Mouse (Mus musculus) thymus, adult 18-20 months (tissue): ENCODE results near the gene Gm10961.
A peak's percentile ranks its signal among the peaks of the same experiment; 100 is the strongest.
"Not testable (repeated sequence)": the region's sequence is repeated elsewhere in the genome, so short reads cannot be mapped to it uniquely, and the experiment has no call there.

Experiments used
- DNase-seq, 2 experiments: peaks; one replicate each; pipeline ENCODE4 v3.0.0; 2022; ENCODE audit warnings: mixed read lengths in 2 of 2

Gm10961 gene

DNA sequence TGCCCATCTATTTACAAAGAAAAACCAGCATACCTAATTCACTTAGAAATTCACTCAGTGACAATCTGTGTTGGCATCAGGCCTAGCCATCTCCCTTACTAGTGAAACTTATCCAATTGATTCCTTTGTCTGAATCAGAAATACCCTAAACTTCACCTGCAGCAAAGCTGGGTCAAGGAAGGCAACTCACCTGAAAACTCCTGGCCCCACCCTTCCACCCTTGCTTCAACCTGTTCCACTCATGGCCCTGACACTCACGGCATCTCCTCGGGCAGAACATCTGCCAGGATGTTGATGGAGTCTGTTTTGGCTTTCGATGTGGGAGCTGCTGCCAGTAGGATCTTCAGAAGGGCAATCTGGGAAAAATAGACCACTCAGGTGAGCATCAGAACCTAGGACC is 13.3 kb upstream of the Gm10961 start:
- no peak for DNase-seq

- no peak for DNase-seq
Measured at GRCm38 (mm10) chr3:107619911-107620310, 11.2 kb upstream of the Gm10961 start.

- DNase-seq, result no peak
Measured at GRCm38 (mm10) chr3:107621286-107622075, 9.6 kb upstream of the Gm10961 start.

DNA sequence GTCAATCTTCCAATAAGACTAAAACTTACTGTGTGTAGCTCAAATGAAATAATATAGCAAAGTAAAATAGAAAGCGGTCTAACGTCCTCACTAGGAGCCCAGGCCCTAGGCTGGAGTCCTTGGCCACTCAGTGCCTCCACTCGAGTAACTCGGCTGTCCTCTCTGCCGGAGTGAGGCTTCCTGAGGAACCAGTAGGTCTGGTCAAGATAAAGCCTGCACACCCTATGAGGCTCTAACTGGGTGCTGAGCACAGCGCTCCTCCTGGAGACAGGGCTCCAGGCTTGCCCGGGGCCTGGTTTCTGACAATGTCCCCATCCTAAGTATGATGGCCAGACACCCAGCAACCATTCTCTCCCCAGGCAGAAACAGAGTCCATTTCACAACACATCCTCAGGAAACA is 8.6 kb upstream of the Gm10961 start:
- no peak for DNase-seq

DNA sequence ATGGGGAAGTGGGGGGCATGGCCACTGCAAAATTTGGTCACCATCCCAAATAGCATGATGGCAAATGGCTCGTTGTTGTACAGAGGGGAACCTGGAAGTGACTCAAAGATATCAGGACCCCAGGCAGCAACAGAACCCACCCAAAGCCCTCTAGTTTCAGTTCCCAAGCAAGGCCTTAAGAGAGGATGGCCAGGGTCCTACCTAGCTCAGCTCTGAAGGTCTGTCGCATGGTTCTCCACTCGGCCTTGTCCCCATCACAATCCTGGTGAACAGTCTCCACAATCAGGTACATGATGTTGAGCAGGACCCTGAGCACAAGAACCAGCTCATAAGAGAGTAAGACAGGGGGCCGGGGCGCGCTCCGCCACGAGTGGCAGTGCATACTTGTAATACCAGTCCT is 6.7 kb upstream of the Gm10961 start:
- no peak for DNase-seq

GRCm38 (mm10) chr3:107625536-107625935 is 5.6 kb upstream of the Gm10961 start:
- no peak for DNase-seq

GRCm38 (mm10) chr3:107626751-107627150 is 4.4 kb upstream of the Gm10961 start:
- DNase-seq, result no peak

- no peak for DNase-seq
Measured at GRCm38 (mm10) chr3:107627641-107628040, 3.5 kb upstream of the Gm10961 start.

DNA sequence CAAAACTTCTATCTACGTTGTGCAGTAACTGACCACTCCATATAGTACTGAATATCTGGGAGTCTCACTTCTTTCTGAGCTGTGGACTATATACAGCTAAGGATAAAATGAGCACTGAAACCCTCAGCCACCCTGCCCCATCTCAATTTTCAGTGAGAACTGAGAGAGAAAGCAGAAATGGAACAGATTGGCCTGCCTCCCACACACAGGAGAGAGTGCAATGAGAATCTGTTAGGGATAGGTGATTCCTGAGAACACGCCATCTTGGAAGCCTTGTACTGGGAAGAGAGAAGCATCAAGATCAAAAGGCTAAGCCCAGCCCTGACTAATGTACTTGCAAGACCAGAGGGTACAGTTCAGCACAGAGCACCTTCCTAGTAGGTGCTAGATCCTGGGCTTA is 2.6 kb upstream of the Gm10961 start:
- no peak for DNase-seq

GRCm38 (mm10) chr3:107629411-107629810 is 1.7 kb upstream of the Gm10961 start:
- DNase-seq, result no peak

DNA sequence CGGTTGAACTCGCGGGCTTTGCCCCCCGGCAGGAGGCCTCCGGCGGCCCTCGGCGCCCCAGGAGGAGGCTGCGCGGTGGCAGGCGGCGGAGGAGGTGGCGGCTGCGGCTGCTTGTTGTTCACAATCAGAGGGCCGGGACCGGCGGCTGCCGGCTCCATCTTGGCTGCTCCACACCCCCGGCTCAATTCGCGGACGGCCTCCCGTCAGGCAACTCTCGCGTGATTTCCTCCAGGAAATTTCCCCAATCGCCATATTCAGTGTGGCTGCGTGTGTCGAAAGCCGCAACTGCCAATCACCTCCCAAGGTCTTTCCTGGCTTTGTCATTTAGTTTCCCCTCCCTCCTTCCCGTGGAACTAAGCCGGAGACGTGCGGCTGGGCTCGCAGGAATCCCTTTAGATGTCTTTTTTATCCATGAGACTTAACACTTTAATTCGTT is 419 bp downstream of the Gm10961 start, which contains the start of gene Strip1:
Gene Strip1 (minus strand): TSS at position 172 of the 436 bp plus-strand sequence.
- DNase-seq, result peak; percentile 78 to 88

DNA sequence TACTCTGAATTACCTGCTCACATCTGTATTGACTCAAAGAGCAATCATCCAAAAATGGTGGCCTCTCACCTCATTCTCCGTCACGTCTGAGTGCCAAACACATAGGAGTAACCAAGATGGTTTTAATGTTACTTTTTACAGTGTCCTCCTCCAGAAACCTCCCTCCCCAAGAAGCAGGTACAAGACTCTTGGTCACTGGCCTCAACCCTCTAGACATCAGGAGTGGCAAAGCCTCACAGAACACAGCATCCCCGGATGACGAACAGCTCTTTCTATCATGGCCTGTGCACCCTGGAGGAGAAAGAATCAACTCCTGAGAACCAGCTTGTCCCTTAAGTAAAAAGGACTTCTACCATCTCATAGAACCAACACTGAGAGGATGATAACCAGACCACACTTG is 1.7 kb downstream of the Gm10961 start:
- DNase-seq, result no peak

GRCm38 (mm10) chr3:107633906-107634305 is 2.8 kb downstream of the Gm10961 start:
- no peak for DNase-seq

DNA sequence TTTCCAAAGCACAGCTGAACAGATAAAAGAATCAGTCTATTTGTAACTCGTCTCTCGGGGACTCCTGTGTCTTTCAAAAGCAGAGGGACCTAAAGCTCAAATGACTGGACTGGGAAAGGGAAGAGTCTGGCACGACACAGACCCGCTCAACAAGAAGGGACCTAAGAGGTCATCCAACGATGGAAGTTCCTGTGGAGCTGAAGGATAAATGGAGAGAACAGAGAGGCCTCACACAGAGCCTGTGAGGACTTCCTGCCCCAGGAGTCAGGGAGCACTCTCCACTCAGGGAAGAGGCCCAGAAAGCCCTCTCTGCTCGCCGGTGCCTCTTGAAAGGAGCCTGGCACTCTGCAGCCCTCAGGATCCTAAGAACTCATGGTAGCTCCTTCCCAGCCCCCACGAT is 4.7 kb downstream of the Gm10961 start:
- DNase-seq, result no peak

DNA sequence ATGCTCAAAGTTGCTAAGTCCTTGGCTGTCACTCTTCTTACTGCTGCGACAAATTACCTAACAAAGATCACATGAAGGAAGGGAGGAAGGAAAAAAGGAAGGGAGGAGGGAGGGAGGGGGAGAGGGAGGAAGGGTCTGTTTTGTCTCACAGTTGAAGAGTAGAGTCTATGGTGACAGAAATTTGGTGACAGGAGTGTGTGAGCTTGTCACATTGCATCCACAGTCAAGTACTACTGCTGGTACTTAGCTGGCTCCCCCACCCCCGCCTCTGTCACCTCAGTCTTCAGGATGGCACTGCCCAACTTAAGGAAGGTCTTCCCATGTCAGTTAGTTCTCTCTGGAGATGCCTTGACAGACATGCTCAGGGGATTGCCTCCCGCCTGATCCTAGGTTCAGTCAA is 5.1 kb downstream of the Gm10961 start:
- DNase-seq, result no peak

DNA sequence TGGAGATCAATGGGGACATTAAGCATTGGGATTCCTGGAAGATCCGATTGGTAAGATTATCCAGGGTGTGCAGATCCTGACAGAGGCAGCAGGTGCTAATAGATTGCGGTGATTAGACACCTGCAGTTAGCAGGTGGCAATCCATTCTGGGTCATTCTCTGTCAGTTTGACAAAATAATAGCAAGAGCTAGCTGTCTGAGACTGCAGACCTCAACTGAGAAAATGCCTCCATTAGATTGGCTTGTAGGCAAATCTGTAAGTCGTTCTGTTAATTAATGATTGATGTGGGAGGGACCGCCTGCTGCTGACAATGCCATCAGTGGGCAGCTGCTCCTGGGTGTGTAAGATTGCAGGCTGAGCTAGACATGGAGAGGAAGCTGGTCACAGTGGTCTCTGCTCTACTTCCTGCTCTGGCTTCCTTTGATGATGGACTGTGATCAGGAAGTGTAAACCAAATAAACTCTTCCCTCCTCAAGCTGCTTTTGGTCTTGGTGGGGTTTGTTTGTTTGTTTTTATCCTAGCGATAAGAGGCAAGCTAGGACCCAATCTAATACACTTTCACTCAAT is 6.6 kb downstream of the Gm10961 start:
- no peak for DNase-seq

DNA sequence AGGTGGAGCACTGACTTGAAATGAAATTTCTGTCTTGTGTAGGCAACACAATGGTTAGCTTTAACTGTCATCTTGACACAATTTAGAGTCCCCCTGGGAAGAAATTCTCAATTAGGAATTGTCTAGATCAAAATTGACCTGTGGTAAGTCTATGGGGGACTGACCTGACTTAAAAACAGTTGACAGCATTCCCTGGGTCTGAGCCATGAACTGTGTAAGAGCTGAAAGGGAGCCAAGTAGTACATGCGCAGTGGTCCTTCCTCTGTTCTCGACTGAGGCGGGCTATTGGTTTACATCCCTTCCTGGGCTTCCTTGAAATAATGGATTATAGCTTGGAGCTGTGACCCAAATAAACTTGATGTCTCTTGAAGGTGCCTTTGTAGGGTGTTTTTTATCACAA is 15.8 kb downstream of the Gm10961 start:
- DNase-seq, result no peak

- not testable (repeated sequence) for DNase-seq
Measured at GRCm38 (mm10) chr3:107650276-107650675, 19.2 kb downstream of the Gm10961 start.

GRCm38 (mm10) chr3:107652968-107653367 is 21.8 kb downstream of the Gm10961 start:
- no peak for DNase-seq

DNA sequence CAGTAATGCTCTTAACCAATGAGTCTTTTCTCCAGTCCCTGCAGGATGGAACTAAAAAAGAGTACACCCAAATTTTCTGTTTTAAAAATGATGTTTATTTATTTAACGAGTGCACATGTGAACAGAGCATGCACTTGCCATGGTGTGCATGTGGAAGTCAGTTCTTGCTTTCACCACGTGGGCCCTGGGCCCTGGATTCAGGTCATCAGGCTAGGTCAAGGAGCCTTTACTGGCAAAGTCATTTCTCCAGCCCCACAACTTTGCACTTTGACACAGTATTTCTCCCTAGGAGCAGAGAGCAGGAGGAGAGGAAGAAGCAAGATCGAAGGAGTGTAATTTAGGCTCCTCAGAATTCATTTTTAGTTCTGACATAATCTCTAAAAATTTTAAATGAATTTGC is 23.7 kb downstream of the Gm10961 start:
- DNase-seq, result no peak

DNA sequence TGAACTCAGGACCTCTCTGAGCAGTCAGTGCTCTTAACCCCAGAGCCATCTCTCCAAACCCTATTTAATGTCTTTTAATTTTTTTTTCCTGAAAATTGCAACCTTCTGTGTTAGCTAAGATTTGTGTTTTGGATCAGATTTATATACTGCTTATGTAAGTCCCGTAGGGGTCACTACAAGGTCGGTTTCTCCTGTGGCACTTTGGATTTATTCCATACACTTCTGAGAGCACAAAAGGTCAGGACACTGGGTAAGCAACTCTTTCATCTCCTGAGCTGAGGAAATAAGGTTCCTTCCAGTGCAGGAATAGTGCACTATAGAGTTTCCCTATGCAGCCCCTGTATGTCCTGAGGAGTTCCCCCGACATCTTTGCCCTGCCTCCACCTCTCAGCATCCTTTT is 24.4 kb downstream of the Gm10961 start:
- no peak for DNase-seq

DNA sequence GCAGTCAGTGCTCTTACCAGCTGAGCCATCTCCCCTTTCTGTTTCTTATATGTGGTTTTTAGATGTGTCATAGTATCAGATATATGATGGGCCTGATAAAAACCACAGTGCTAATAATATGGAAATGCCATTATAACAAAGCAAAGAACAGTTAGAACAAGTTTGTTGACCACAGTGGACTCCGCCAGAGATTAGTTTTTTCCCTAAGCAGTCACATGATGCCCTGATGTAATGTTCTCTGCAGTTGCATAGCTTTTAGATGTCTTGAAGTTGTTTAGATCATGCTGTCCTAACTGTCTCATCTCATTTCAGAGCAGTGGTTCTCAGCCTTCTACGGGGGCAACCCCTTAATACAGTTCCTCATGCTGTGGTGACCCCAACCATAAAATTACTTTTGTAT is 25.0 kb downstream of the Gm10961 start:
- no peak for DNase-seq

DNA sequence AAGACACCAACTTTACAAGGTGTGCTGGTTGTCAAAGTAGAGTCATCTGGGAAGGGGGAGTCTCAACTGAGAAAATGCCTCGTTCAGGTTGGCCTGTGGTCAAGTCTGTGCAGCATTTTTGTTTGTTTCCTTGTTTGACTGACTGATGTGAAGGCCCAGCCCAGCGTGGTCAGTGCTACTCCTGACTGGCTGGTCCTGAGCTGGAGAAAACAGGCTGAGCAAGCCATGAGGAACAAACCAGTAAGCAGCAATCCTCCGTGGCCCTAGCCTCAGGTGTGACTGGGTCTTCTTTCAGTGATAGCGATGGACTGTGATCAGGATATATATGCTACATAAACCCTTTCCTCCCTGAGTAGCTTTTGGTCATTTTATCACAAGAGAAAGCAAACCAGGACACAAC is 25.8 kb downstream of the Gm10961 start:
- no peak for DNase-seq

GRCm38 (mm10) chr3:107659000-107659399 is 27.9 kb downstream of the Gm10961 start:
- DNase-seq, result no peak

GRCm38 (mm10) chr3:107664641-107665040 is 33.5 kb downstream of the Gm10961 start:
- DNase-seq, result no peak
